Mouse (Mus musculus) CD4-positive, CD25-positive, alpha-beta regulatory T cell, adult 9 weeks (primary cell): Measurements from ENCODE around the gene Isx. TPM values are rescaled to one million over a fixed set of nuclear protein-coding genes. Genes with fewer than 3 reads are reported as not detected.

Source experiments
- polyA plus RNA-seq: library from polyadenylated mRNA; unstranded; fragments of 100-300 nt; shearing (Covaris generic); gene quantifications from one replicate; pipeline ENCODE4 v1.2.1, GENCODE M21; 2017

Gene Isx
- polyA plus RNA-seq, result not detected

GRCm38 (mm10) chr8:74872940-74873339 is at the start of gene Isx:
TSS of gene Isx (plus strand) at chr8:74873173.

Other genes with a start within 250 kb of the Isx start
- gene Hmgxb4, start 120.2 kb downstream of the Isx start, polyA plus RNA-seq, result 25.2 TPM
- 25.2 TPM for gene Tom1, start 160.5 kb downstream of the Isx start, polyA plus RNA-seq
- 17.5 TPM for gene Hmox1, start 220.4 kb downstream of the Isx start, polyA plus RNA-seq
- gene Mcm5, start 236.4 kb downstream of the Isx start, polyA plus RNA-seq, result 55.6 TPM